Mouse (Mus musculus): ENCODE results near the gene Rcor2. TPM values are rescaled to one million over a fixed set of nuclear protein-coding genes. Genes with fewer than 3 reads are reported as not detected.

Gene Rcor2
- total RNA-seq (2021) = 10 to 100 TPM; 17.6 to 17.7 TPM
- long read RNA-seq, experiment 1, transcript Rcor2-201 (12 exons, 2,823 nt) = major isoform, 5 of 9 reads
- long read RNA-seq, experiment 1, partial matches to known transcripts = 1 of 9 reads
- long read RNA-seq, experiment 1, other reads (novel, unspliced or antisense) = 2 of 9 reads
- long read RNA-seq, experiment 2, transcript Rcor2-201 (12 exons, 2,823 nt) = major isoform, 7 of 14 reads
- long read RNA-seq, experiment 2, partial matches to known transcripts = 2 of 14 reads
- long read RNA-seq, experiment 2, other reads (novel, unspliced or antisense) = 5 of 14 reads

- DNase-seq (ENCODE audit: low spot score in 2 of 2) = peak; percentile 20 to 42
These were observed at the start of gene Rcor2 for GRCm38 (mm10) chr19:7267091-7267741. TSS of gene Rcor2 (plus strand) at chr19:7267325.

- DNase-seq (ENCODE audit: low spot score in 2 of 2) = no peak
These were observed 49.2 kb upstream of the Rcor2 start for GRCm38 (mm10) chr19:7217926-7218267.

DNA sequence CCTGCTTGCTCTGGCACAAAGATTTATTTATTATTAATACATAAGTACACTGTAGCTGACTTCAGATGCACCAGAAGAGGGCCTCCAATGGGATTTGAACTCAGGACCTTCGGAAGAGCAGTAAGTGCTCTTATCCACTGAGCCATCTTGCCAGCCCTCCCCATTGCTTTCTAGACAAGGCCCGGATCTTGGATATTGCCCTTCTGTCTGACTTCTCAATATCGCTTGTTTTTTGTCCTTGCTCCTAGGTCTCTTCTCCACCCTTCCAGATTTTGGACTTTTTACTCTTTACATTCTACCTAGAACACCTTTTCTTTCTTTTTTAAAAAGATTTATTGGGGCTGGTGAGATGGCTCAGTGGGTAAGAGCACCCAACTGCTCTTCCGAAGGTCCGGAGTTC is 48.4 kb upstream of the Rcor2 start:
- DNase-seq (ENCODE audit: low spot score in 2 of 2) = no peak

DNA sequence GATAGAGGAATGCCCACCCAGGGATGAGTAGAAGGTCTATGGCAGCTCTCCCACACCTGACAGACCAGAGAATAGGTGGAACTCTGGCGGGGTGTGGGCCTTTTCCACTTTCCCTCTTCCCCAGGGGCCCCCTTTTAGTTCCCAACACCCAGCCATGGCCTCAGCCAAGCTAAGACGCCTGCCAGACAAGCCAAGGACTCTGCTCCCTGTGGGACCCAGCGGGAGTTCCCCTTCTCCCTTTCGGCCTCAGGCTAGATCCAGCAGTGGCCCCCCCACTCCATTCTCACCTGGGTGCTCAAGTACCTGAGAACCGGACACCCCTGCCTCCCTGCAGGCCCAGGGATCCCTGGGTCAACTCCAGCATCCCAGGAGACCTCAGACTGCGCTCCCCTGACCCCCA is 44.9 kb upstream of the Rcor2 start:
- DNase-seq (ENCODE audit: low spot score in 2 of 2) = no peak

DNA sequence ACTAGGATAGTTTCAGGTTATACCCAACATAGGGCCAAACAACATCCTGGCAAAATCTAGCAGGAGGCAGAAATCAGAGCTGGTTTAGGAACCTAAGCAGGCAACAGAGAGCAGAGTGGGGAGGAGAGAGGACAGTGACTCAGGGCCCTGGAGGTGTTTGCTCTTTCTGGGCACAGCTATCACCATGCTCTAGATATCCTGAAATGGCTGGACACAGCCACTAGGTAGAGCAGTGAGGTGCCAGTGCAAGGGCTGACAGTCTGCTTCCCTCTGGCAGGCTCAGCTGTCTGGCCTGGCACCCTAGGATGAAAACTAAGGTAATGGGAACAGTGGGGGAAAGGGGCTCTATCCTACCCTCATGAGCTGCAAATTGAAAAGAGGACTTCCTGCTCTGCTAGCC is 43.6 kb upstream of the Rcor2 start:
- no peak for DNase-seq (ENCODE audit: low spot score in 2 of 2)

- DNase-seq (ENCODE audit: low spot score in 2 of 2) = no peak
These were observed 42.9 kb upstream of the Rcor2 start for GRCm38 (mm10) chr19:7224253-7224652.

GRCm38 (mm10) chr19:7225096-7225690 is 41.9 kb upstream of the Rcor2 start:
- no peak for DNase-seq (ENCODE audit: low spot score in 2 of 2)

DNA sequence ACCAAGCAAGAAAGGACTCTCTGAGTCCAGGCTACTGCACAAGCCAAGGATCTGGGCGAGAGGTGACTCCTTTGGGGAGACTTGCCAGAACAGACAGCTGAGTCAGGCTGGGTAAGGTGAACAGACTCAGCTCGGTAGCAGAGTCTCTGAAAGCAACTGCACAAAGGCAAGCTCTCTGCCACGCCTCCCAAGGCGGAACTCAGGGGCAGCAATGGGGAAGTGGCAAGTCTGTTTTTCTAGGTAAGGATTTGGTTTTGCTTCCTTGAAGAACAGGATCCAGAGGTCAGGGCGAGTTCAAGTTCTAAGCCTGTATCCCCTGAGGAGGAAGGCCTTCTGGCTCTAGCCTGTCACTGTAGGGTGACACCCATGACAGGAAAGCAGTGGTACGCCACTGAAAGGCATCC is 40.6 kb upstream of the Rcor2 start:
- DNase-seq (ENCODE audit: low spot score in 2 of 2) = no peak

DNA sequence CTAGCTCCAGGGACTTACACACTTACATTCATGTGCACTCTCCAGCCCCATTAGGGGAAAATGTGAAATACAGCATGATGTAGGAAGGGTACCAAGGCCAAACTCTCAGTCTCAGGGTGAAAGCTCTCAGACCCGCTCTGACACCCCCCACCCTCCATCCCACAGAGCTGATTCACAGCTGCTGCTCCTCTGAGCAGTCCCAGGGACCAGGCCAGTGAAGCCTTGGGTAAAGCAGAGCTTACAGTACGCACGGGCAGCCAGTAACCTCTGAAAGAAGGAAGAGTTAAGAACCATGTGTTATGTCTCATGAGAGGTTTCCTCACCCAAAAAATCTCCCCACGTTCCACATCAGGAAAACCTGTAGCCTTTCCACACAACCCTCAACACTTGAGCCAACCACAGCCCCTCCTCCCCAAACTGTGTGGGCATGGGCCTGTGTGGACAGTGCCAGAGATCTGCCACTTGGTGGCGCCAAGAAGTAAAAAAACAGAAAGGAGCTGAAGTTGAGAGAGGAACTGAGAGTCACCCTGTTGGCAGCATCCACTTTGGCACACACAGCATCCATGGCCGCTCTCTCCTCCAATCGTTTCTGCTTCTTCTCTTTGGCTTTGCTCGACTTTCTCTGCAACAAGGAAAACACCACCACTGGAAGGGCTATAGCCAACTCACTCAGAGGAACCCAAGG is 32.4 kb upstream of the Rcor2 start:
- peak; percentile 77 to 85 for DNase-seq (ENCODE audit: low spot score in 2 of 2)

DNA sequence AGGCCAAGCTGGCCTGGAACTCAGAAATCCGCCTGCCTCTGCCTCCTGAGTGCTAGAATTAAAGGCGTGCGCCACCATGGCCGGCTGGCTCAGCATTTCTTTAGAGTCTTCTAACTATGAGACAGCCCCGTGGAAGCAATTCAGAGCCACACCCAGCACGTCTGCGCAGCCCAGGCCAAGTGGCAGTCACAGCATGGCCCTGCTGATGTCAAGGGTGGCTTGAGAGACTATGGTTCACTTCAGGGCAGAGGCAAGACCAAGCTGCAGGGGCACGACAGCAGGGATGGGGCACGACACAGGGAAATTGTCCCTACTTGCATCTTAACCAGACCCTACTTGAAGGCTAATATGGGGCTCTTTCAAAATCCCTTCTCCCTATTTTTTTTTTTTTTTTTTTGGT is 31.7 kb upstream of the Rcor2 start:
- DNase-seq (ENCODE audit: low spot score in 2 of 2) = no peak

GRCm38 (mm10) chr19:7236011-7236410 is 31.1 kb upstream of the Rcor2 start:
- DNase-seq (ENCODE audit: low spot score in 2 of 2) = no peak

- no peak for DNase-seq (ENCODE audit: low spot score in 2 of 2)
These were observed 30.4 kb upstream of the Rcor2 start for GRCm38 (mm10) chr19:7236742-7237141.

- no peak for DNase-seq (ENCODE audit: low spot score in 2 of 2)
These were observed 27.6 kb upstream of the Rcor2 start for GRCm38 (mm10) chr19:7239574-7239973.

DNA sequence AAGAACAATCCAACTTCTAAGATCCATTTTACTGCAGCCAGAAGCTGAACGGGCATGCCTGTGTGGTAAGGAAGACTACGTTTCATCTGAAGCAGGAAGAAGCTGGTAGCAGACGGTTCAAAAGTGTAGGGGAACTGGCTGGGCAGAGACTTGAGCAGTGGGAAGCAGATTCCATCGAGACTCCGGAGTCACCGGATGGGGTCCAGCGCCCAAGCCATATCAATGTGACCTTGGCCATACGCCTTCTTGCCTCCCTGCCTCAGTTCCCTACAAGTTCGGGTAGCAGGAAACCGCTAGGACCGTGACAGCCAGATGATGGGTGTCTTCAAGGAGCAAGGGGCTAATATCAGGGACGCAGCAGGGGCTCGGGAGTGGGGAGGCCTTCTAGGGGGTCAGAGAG is 26.8 kb upstream of the Rcor2 start:
- DNase-seq (ENCODE audit: low spot score in 2 of 2) = no peak

GRCm38 (mm10) chr19:7240782-7241690 is 26.1 kb upstream of the Rcor2 start, which contains the start of gene Naa40:
TSS of gene Naa40 (minus strand) at chr19:7241183.
- DNase-seq (ENCODE audit: low spot score in 2 of 2) = peak; percentile 85 to 95

DNA sequence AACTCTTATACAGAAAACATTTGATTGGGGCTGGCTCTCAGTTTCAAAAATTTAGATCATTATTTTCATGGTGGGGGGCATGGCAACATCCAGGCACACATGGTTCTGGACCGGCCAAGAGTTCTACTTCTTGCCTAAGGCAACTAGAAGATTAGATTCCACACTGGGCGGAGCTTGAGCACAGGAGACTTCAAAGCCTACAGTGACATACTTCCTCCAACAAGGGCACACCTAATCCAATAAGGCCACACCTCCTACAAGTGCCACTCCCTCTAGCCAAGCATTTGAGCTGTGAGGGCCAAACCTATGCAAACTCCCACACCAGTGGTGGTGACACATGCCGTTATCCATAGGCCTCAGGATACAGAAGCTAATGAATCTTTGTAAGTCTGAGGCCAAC is 21.1 kb upstream of the Rcor2 start:
- no peak for DNase-seq (ENCODE audit: low spot score in 2 of 2)

DNA sequence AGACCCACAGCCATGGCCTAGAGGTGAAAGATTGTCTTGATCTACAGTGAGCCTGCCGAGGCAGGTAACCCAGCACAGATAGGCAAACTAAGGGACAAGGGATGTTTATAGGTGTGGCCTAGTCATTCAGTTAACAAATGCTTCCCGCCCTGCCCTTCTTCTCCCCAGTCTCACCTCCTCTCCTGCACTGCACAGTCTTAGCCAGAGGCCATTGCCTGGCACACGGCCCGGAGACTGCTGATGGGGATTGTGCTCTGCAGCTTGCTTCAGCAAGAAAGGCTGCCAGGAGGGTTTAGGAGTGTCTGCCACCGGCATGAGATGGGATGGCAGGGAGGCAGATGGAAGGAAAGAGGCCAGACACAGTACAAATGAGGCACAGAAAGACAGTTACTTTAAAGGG is 9.2 kb upstream of the Rcor2 start:
- DNase-seq (ENCODE audit: low spot score in 2 of 2) = no peak

GRCm38 (mm10) chr19:7261476-7261875 is 5.6 kb upstream of the Rcor2 start:
- no peak for DNase-seq (ENCODE audit: low spot score in 2 of 2)

- no peak for DNase-seq (ENCODE audit: low spot score in 2 of 2)
These were observed 5.2 kb upstream of the Rcor2 start for GRCm38 (mm10) chr19:7261964-7262363.

GRCm38 (mm10) chr19:7262592-7262991 is 4.5 kb upstream of the Rcor2 start:
- no peak for DNase-seq (ENCODE audit: low spot score in 2 of 2)

All from left cerebral cortex, adult 18-20 months (tissue).